Mouse (Mus musculus) kidney, postnatal 14 days (tissue): ENCODE results near the gene Nup153.

Source experiments
- DNase-seq: peaks from one replicate; pipeline ENCODE4 v3.0.0; 2022; ENCODE audit warnings: mixed read lengths

The Nup153 gene

GRCm38 (mm10) chr13:46727038-46727836 lies 503 bp downstream of the Nup153 start:
- DNase-seq: peak; percentile 69

GRCm38 (mm10) chr13:46726288-46727037 lies 1.3 kb downstream of the Nup153 start:
- peak; percentile 21 for DNase-seq

GRCm38 (mm10) chr13:46725227-46725626 lies 2.5 kb downstream of the Nup153 start:
- DNase-seq: no peak

- no peak for DNase-seq
Measured at GRCm38 (mm10) chr13:46724371-46724770, 3.4 kb downstream of the Nup153 start.

GRCm38 (mm10) chr13:46721009-46721408 lies 6.7 kb downstream of the Nup153 start:
- DNase-seq: no peak

- DNase-seq: no peak
Measured at GRCm38 (mm10) chr13:46718893-46719400, 8.8 kb downstream of the Nup153 start.

- DNase-seq: no peak
Measured at GRCm38 (mm10) chr13:46715976-46716639, 11.6 kb downstream of the Nup153 start.

- no peak for DNase-seq
Measured at GRCm38 (mm10) chr13:46713486-46713885, 14.3 kb downstream of the Nup153 start.

- DNase-seq: peak; percentile 16
Measured at GRCm38 (mm10) chr13:46703138-46703537, 24.6 kb downstream of the Nup153 start.

GRCm38 (mm10) chr13:46701486-46701885 lies 26.3 kb downstream of the Nup153 start:
- no peak for DNase-seq

GRCm38 (mm10) chr13:46699372-46699771 lies 28.4 kb downstream of the Nup153 start:
- no peak for DNase-seq

GRCm38 (mm10) chr13:46696788-46697187 lies 31.0 kb downstream of the Nup153 start:
- DNase-seq: no peak

GRCm38 (mm10) chr13:46695932-46696331 lies 31.8 kb downstream of the Nup153 start:
- DNase-seq: no peak

GRCm38 (mm10) chr13:46695296-46695908 lies 32.3 kb downstream of the Nup153 start:
- peak; percentile 50 for DNase-seq

- no peak for DNase-seq
Measured at GRCm38 (mm10) chr13:46690559-46691241, 37.0 kb downstream of the Nup153 start.

- DNase-seq: no peak
Measured at GRCm38 (mm10) chr13:46683370-46683769, 44.4 kb downstream of the Nup153 start.

- DNase-seq: no peak
Measured at GRCm38 (mm10) chr13:46682921-46683320, 44.8 kb downstream of the Nup153 start.

- DNase-seq: no peak
Measured at GRCm38 (mm10) chr13:46677721-46678120, 50.0 kb downstream of the Nup153 start.

- no peak for DNase-seq
Measured at GRCm38 (mm10) chr13:46674601-46675000, 53.1 kb downstream of the Nup153 start.

- no peak for DNase-seq
Measured at GRCm38 (mm10) chr13:46670514-46670913, 57.2 kb downstream of the Nup153 start.

GRCm38 (mm10) chr13:46669620-46670271 lies 58.0 kb downstream of the Nup153 start:
- DNase-seq: no peak
